Mouse (Mus musculus): ENCODE data around the gene Gm11639.

The Gm11639 gene

GRCm38 (mm10) chr11:105166780-105167179 is 481.3 kb downstream of the Gm11639 start:
- in situ Hi-C loops (cut with MboI; ENCODE audit: low pct_unique_long_range_greater_than_20kb in 1 of 2, low sequenced_read_pairs in 2 of 2, unreplicated experiment in 1 of 2), result loop anchor here (25.0 kb wide), 1 partner anchor 879 kb away; no protein-coding TSS in a partner anchor
